Mouse (Mus musculus) common myeloid progenitor, adult 5-6 weeks (primary cell): Measurements from ENCODE around the gene Cdsn. TPM values are rescaled to one million over a fixed set of nuclear protein-coding genes. Genes with fewer than 3 reads are reported as not detected.
"Not testable (repeated sequence)": the region's sequence is repeated elsewhere in the genome, so short reads cannot be mapped to it uniquely, and the experiment has no call there.

Source experiments
- ATAC-seq: replicated peaks from 2 replicates; pipeline ENCODE4 v1.8.0; 2016; ENCODE audit warnings: low read depth, mild to moderate bottlenecking, moderate TSS enrichment, inconsistent platforms; ENCODE audit not compliant: poor library complexity, severe bottlenecking
- total RNA-seq: library from RNA; stranded (forward); fragments of 200-1000, 187-1606 nt; gene quantifications from 2 replicates; pipeline ENCODE4 v1.2.3, GENCODE M21; 2017

Gene Cdsn
- total RNA-seq: not detected in 2 replicates

DNA sequence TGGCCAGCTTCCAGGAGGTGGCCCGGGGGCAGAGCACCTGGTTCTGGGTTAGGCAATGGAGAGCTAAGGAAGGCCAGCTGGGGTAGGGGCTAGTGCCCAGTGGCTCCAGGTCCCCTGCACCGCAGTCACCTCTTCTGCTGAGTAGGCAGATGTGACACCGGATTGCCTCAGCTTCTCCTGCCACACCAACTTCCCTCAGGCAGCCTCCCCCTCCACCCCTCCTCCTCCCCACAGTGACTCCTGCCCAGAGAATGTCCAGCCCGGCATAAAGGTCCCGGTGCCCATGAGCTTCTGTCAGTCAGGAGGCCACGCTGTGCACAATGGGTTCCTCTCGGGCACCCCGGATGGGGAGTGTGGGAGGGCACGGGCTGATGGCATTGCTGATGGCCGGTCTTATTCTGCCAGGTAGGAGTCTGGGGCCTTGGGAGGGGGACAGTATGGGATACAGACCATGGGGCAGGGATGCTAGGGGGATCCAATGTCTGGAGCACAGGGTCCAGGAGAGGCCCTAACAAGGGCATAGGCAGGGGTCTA lies at the start of gene Cdsn:
TSS of gene Cdsn (plus strand) at position 248 of the 534 bp plus-strand sequence.
- ATAC-seq: no peak

DNA sequence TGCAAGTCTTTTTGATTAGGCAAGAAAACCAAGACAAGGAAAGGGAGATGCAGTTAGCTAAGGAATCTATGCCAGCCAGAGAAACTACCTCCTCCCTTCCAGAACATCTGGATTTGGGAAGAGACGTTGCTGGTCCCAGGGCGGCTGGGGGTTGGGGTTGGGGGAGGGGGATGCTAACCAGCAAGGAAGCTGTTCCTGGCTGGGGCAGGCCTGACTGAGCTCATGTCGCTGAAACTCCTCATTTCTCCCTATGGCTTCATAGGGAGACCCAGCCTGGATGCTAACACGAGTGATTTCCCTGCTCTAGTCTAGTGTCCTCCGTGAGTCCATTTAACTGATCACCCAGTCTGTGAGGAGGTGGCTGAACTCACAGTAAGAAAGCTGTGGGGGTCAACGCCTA lies 49.7 kb upstream of the Cdsn start:
- ATAC-seq: no peak

DNA sequence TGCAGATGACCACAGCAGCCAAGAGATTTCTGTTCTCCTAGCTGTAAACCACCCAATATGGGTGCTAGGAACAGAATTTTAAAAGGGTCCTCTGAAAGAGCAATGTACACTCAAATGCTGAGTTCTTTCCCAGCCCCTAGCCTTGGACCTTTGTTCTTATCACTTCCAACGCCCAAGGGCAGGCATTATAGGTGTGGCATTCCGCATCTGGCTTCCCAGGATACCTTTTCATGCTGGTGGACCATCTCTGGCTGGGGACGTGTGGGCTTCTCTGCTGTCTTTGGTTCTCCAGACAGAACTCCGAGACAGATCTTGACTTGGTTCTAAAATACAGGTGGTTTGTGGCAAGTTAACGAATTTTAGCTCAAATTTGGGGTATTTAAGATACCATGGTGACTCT lies 49.2 kb upstream of the Cdsn start:
- no peak for ATAC-seq

- no peak for ATAC-seq
Measured at GRCm38 (mm10) chr17:35503849-35504248, 48.1 kb upstream of the Cdsn start.

DNA sequence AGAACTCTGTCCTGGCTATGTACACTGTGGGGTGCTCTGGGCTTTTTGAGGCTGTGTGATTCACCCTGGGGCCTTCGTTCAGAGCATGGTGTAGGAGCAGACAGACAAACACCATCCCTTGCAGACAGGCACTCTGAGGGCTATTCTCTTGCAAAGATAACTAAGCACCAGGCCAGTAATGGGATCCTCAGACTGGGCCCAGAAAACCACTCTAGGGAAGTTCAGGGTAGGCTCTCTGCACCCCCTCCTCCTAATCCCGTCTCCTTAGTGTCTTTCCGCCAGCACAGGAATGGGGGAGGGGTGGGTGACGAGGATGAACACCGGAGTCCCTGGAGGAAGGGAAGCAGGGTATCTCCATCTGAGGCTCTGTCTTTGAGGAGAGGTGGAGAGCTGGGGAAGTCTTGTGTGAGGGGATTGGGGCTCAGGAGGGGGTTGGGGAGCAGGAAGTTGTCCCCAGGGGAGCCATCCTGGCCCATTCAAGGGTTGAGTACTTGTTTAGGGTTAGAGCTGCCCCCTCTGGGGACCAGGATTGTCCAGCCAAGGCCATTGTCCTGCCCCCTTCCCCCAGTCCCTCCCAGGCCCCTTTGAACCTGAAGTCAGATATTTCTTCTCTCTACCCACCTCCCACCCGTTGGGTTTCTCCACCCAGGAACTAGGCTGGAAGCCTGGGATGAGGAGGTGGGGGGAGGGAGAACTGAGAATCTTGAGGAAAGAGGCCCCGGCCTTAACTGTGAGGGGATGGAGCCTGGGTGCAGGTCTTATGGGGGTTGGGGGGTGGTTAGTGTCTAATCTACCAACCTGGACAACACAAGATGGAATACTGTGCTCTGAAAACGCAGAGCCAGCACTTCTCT lies 47.1 kb upstream of the Cdsn start:
- ATAC-seq: no peak

DNA sequence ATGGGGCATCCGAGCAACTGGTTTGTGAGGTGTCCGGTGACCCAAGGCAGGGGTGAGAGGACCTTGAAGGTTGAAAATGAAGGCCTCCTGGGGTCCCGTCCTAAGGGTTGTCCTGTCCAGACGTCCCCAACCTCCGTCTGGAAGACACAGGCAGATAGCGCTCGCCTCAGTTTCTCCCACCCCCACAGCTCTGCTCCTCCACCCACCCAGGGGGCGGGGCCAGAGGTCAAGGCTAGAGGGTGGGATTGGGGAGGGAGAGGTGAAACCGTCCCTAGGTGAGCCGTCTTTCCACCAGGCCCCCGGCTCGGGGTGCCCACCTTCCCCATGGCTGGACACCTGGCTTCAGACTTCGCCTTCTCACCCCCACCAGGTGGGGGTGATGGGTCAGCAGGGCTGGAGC lies 46.2 kb upstream of the Cdsn start, which contains the start of gene Pou5f1:
TSS of gene Pou5f1 (plus strand) at position 243 of the 400 bp plus-strand sequence.
- ATAC-seq: no peak

DNA sequence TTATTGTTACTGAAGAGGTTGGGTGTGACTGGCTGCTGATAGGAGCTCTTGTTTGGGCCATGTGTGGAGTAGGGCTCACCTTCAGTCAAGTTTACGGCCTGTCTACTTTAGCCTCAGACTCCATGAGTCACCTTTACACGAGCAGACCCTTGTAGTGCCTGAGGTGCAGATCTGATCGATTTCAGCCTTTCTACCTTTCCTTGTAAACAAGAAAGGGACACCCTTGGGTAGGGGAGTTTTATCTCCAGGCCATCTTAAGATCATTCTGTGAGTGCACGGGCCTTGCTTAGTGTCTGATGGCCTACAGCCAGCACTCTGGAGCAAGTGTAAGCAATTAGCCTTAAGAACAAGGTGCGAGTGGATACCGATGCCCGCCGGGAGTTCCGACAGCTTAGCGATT lies 45.0 kb upstream of the Cdsn start:
- no peak for ATAC-seq

DNA sequence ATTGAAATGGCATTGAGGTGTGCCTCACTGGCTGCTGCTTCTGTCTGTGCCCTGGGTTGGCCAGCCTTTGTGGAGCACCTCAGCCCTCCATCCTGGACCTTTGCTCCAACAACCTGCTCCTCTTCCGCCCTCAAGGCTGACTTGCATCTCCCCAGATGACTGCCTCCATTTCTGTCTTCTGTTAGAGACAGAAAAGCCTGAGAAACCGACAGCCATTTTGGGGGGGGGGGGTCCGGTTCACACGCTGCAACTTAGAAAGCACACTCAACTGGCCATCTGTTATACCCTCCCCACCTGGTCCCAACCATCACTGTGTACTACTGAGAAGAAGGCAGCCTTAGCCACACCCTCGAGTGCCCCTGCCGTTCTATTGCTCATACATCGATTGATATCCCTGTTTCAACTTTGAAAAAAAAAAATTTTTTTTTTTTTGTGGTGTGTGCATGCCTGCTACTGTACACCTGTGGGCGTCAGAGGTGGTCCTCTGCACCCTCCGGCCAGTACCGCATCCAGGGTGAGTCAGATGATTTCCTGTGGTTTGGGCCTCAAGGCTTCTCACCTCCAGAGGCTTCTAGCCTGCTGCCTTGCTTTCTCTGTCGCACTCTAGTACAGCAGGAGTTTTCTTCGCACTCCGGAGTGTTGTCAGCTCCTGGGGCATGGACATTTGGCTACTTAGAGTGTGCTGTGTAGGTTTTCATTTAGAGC lies 44.2 kb upstream of the Cdsn start:
- ATAC-seq: no peak

DNA sequence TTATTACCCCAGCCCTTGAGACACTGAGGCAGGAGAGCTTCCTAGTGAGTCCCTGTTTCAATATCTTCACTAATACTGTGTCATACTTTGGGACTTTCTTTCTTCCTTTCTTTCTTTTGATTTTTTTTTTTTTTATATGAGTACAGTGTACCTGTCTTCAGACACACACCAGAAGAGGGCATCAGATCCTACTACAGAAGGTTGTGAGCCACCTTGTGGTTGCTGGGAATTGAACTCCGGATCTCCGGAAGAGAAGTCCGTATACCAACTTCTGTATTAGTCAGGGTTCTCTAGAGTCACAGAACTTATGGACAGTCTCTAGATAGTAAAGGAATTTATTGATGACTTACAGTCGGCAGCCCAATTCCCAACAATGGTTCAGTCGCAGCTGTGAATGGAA lies 43.6 kb upstream of the Cdsn start:
- ATAC-seq: not testable (repeated sequence)

DNA sequence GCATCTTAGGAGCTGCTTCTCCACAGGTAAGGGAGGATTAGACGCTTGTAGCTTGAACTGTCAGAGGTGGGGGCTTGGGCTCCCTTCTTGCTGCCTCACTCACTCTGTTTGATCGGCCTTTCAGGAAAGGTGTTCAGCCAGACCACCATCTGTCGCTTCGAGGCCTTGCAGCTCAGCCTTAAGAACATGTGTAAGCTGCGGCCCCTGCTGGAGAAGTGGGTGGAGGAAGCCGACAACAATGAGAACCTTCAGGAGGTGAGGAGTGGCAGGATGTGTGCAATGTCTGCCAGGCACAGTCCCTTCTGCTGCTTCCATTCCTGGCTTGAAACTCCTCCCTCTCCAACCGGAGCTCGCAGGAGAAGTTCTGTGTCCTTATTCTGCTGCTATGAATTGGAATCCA lies 42.6 kb upstream of the Cdsn start:
- ATAC-seq: peak; percentile 54; the same call in 1 of the 2 replicates

GRCm38 (mm10) chr17:35512916-35513626 lies 38.9 kb upstream of the Cdsn start:
- no peak for ATAC-seq

GRCm38 (mm10) chr17:35513886-35514285 lies 38.0 kb upstream of the Cdsn start:
- ATAC-seq: no peak

GRCm38 (mm10) chr17:35514756-35515155 lies 37.2 kb upstream of the Cdsn start:
- ATAC-seq: no peak

GRCm38 (mm10) chr17:35515911-35516640 lies 35.9 kb upstream of the Cdsn start:
- no peak for ATAC-seq

- peak; percentile 96 for ATAC-seq
Measured at GRCm38 (mm10) chr17:35516652-35517500, 35.1 kb upstream of the Cdsn start, which contains the start of the genes Tcf19 and Cchcr1. Gene Tcf19 (minus strand): TSS chr17:35516824. Gene Cchcr1 (plus strand): TSS chr17:35517100.

GRCm38 (mm10) chr17:35517526-35517925 lies 34.4 kb upstream of the Cdsn start:
- no peak for ATAC-seq

GRCm38 (mm10) chr17:35524354-35524753 lies 27.6 kb upstream of the Cdsn start:
- no peak for ATAC-seq

DNA sequence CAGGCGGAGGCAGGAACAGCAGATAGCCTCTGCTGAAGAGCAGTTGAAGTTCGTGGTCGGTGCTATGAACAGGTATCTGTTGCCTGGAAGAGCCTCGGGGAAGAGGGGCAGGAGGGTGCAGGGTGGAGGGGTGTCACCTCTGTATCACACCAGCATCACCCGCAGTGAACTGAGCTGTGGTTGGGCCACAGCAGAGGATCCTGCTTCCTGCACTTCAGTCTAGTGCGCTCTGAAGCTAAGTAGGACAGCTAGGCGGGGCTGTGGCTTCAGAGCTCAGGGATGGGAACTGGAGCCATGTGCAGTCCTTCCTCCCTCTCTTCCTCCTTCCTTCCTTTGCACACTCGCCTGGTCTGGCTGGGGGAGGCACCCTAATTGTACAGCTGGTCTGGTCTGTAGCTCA lies 25.3 kb upstream of the Cdsn start:
- ATAC-seq: peak; percentile 63; the same call in 1 of the 2 replicates

GRCm38 (mm10) chr17:35532360-35532759 lies 19.6 kb upstream of the Cdsn start:
- ATAC-seq: no peak
